Mouse (Mus musculus): ENCODE results near the gene Gm28374.

DNA sequence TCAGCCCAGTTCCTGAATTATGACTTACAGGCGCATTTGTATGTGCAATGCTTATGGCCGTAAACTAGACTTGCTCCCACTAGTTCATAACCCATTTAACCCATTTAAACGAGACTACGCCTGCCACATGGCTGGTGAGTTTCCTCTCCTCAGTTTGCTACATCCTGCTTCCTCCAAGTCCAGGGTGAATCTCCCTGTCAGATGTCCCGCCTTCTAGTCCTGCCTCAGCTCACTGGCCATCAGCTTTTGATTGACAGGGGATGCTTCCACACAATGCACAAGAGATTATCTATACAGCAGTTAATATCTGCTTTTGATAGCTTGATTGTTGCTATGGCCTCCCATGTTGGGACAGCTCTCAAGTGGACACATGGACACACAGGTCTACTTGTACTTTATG lies 27.8 kb downstream of the Gm28374 start:
- TF ChIP-seq CTCF (IDR thresholded peaks at IDR 0.05; ENCODE audit: low read depth, low read length) (no peak), POLR2A (IDR thresholded peaks at IDR 0.05; ENCODE audit: borderline replicate concordance, low read depth, low read length) (no peak)

All from bone marrow macrophage, adult 2 months (primary cell).